Mouse (Mus musculus) MEL (cell line): ENCODE results near the gene Ets1.

Experiments used
- CTCF ChIP-seq, 3 experiments: IDR thresholded peaks in 2 of 3; conservative IDR thresholded peaks in 1 of 3; 2 replicates each; pipeline ENCODE4 v1.5.1; 2011 to 2012; ENCODE audit warnings: low read length in 3 of 3, low read depth in 2 of 3, mild to moderate bottlenecking in 2 of 3, improper control_type of control experiment in 1 of 3, inconsistent platforms in 1 of 3, mixed read lengths in 1 of 3, moderate library complexity in 1 of 3; ENCODE audit not compliant: control insufficient read depth in 1 of 3, insufficient read depth in 1 of 3, poor library complexity in 1 of 3, severe bottlenecking in 1 of 3
- E2F4 ChIP-seq: IDR thresholded peaks from 2 replicates; pipeline ENCODE4 v1.6.1; 2011; ENCODE audit warnings: low read depth, low read length, improper control_type of control experiment, borderline replicate concordance
- EP300 ChIP-seq, 2 experiments: IDR thresholded peaks; 2 replicates each; pipeline ENCODE4 v1.6.1; 2011; ENCODE audit warnings: improper control_type of control experiment in 2 of 2, low read length in 2 of 2, low read depth in 1 of 2, mild to moderate bottlenecking in 1 of 2
- GATA1 ChIP-seq: IDR thresholded peaks from 2 replicates; pipeline ENCODE4 v1.6.1; 2011; ENCODE audit warnings: low read depth, low read length, improper control_type of control experiment
- HCFC1 ChIP-seq: IDR thresholded peaks from 2 replicates; pipeline ENCODE4 v1.6.1; 2012; ENCODE audit warnings: low read depth, mild to moderate bottlenecking, inconsistent platforms, low read length, improper control_type of control experiment, moderate library complexity
- MAZ ChIP-seq: IDR thresholded peaks from 2 replicates; pipeline ENCODE4 v1.6.1; 2012; ENCODE audit warnings: low read depth, mild to moderate bottlenecking, inconsistent platforms, low read length, improper control_type of control experiment
- NELFE ChIP-seq: IDR thresholded peaks from 2 replicates; pipeline ENCODE4 v1.6.1; 2011; ENCODE audit warnings: low read depth, low read length, improper control_type of control experiment
- NRF1 ChIP-seq: IDR thresholded peaks from 2 replicates; pipeline ENCODE4 v1.6.1; 2014; ENCODE audit warnings: low read depth, mild to moderate bottlenecking, inconsistent platforms, low read length, improper control_type of control experiment, moderate library complexity; ENCODE audit not compliant: poor library complexity, insufficient read depth, severe bottlenecking
- POLR2A ChIP-seq, 2 experiments: IDR thresholded peaks; 2 replicates each; pipeline ENCODE4 v1.6.1; 2011 to 2012; ENCODE audit warnings: low read length in 2 of 2, mild to moderate bottlenecking in 2 of 2, control low read depth in 1 of 2, improper control_type of control experiment in 1 of 2, low read depth in 1 of 2, moderate library complexity in 1 of 2; ENCODE audit not compliant: control insufficient read depth in 1 of 2, insufficient read depth in 1 of 2, poor library complexity in 1 of 2
- TCF12 ChIP-seq: IDR thresholded peaks from 2 replicates; pipeline ENCODE4 v1.6.1; 2014; ENCODE audit warnings: low read depth, mild to moderate bottlenecking, inconsistent platforms, low read length, improper control_type of control experiment, moderate library complexity
- ZC3H11A ChIP-seq: IDR thresholded peaks from 2 replicates; pipeline ENCODE4 v1.6.1; 2012; ENCODE audit warnings: low read depth, mild to moderate bottlenecking, inconsistent platforms, low read length, improper control_type of control experiment

DNA sequence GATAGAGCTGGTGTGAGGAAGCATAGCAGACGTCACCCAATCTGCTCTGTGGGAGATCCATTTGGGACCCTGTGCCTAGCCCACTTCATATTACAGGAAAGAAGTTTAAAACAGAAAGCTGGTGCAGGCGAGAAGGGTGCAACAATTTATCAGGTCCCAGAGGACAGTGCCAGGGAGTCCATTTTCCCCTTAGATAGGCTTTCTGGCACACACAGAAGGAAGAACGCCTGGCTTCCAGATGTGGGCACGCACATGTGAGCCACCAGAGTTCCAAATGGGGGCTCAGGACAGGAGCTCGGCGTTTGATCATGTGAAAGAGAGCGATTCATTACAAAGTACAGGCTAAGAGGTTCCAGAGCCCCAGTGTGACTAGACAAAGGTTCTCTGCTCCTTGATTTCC is 3.8 kb upstream of the Ets1 start:
- TF ChIP-seq GATA1 (no peak), E2F4 (no peak), TCF12 (no peak), POLR2A (IDR thresholded peaks at IDR 0.05; ENCODE audit: control insufficient read depth in 1 of 2, insufficient read depth in 1 of 2, low read depth in 1 of 2, low read length in 2 of 2, poor library complexity in 1 of 2) (no peak), CTCF (IDR thresholded peaks at IDR 0.05 in 2 of 3, conservative IDR thresholded peaks at IDR 0.05 in 1 of 3; ENCODE audit: control insufficient read depth in 1 of 3, insufficient read depth in 1 of 3, low read depth in 2 of 3, low read length in 3 of 3, poor library complexity in 1 of 3, severe bottlenecking in 1 of 3) (no peak), NRF1 (no peak), EP300 (IDR thresholded peaks at IDR 0.05; ENCODE audit: low read depth in 1 of 2, low read length in 2 of 2) (no peak), HCFC1 (no peak), NELFE (no peak), MAZ (no peak), ZC3H11A (no peak)
